Mouse (Mus musculus): ENCODE measurements around the gene Gm10447. TPM values are rescaled to one million over a fixed set of nuclear protein-coding genes. Genes with fewer than 3 reads are reported as not detected.

Gene Gm10447
- polyA plus RNA-seq, 1 experiment from 2014 or later = 0.17 TPM

DNA sequence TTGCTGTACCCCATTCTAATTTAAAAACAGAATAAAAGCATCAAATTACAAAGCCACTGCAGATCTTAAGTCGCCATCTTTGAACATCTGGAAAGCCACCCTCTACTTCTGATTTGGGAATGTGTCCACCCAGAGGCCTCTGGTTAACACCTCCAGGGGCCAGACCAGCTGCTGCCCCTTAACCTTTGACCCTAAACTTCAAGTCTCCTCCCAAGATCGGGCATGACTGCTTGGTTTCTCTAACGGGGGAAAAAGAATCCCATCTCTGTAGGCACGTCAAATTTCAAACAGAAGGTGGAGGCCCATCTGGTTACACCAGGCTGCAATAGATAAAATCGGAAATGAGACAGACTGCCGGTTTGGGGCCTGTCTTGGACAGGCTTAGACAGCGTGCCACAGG, 20.9 kb upstream of the Gm10447 start:
- Histone ChIP-seq H3K4me1 (peaks cover 26% of the 10 kb centered on the region), H3K9ac (no peak overlapping the region), H3K36me3 (no peaks in the 10 kb centered on the region), H3K27ac (replicated peaks) (no peak overlapping the region), H3K9me3 (replicated peaks) (no peaks in the 10 kb centered on the region), H3K4me3 (replicated peaks) (0 out of 2 replicates have a peak overlapping the region, but pooled peaks have one; percentile 45), H3K4me2 (replicated peaks) (no peak overlapping the region), H3K27me3 (peaks cover 71% of the 10 kb centered on the region)
- no peak for ATAC-seq (ENCODE audit: insufficient number of reproducible peaks, low FRiP score, low TSS enrichment, low read depth)
- WGBS = 27% methylated on average over 7 of the region's 7 CpGs

- Histone ChIP-seq H3K4me2 (replicated peaks) (no peak overlapping the region), H3K9me3 (replicated peaks) (no peaks in the 10 kb centered on the region), H3K27me3 (peaks cover 65% of the 10 kb centered on the region), H3K36me3 (no peaks in the 10 kb centered on the region), H3K9ac (no peak overlapping the region), H3K4me3 (replicated peaks) (no peak overlapping the region), H3K27ac (replicated peaks) (no peak overlapping the region), H3K4me1 (peaks cover 27% of the 10 kb centered on the region)
- 18% methylated on average over 8 of the region's 8 CpGs for WGBS
- ATAC-seq (ENCODE audit: insufficient number of reproducible peaks, low FRiP score, low TSS enrichment, low read depth) = no peak
Measured at GRCm38 (mm10) chr11:53475620-53476019, 18.7 kb upstream of the Gm10447 start.

- H3K4me1 ChIP-seq = peaks cover 16% of the 10 kb centered on the region
- H3K9me3 ChIP-seq (replicated peaks) = no peaks in the 10 kb centered on the region
- H3K27me3 ChIP-seq = peaks cover 37% of the 10 kb centered on the region
- 75% methylated on average over 3 of the region's 3 CpGs for WGBS
- no peak overlapping the region for H3K27ac ChIP-seq (replicated peaks)
- H3K9ac ChIP-seq = no peak overlapping the region
- H3K36me3 ChIP-seq = no peaks in the 10 kb centered on the region
- ATAC-seq (ENCODE audit: insufficient number of reproducible peaks, low FRiP score, low TSS enrichment, low read depth) = no peak
- no peak overlapping the region for H3K4me3 ChIP-seq (replicated peaks)
- no peak overlapping the region for H3K4me2 ChIP-seq (replicated peaks)
Measured at GRCm38 (mm10) chr11:53472709-53473108, 15.8 kb upstream of the Gm10447 start.

- Histone ChIP-seq H3K4me2 (replicated peaks) (peak within 1 kb of the TSS; percentile 52), H3K27ac (replicated peaks) (no peak within 1 kb of the TSS), H3K36me3 (no peaks in the 10 kb centered on the region), H3K27me3 (peaks cover 36% of the 10 kb centered on the region), H3K4me1 (peaks cover 20% of the 10 kb centered on the region), H3K4me3 (replicated peaks) (peak within 1 kb of the TSS; percentile 26), H3K9ac (no peak within 1 kb of the TSS), H3K9me3 (replicated peaks) (no peaks in the 10 kb centered on the region)
- 4% methylated on average over 29 of the region's 29 CpGs for WGBS
- ATAC-seq (ENCODE audit: insufficient number of reproducible peaks, low FRiP score, low TSS enrichment, low read depth) = peak; percentile 78
Measured at GRCm38 (mm10) chr11:53469968-53470695, 13.2 kb upstream of the Gm10447 start, which contains the start of gene Gm9837. TSS of gene Gm9837 (minus strand) at chr11:53470479.

DNA sequence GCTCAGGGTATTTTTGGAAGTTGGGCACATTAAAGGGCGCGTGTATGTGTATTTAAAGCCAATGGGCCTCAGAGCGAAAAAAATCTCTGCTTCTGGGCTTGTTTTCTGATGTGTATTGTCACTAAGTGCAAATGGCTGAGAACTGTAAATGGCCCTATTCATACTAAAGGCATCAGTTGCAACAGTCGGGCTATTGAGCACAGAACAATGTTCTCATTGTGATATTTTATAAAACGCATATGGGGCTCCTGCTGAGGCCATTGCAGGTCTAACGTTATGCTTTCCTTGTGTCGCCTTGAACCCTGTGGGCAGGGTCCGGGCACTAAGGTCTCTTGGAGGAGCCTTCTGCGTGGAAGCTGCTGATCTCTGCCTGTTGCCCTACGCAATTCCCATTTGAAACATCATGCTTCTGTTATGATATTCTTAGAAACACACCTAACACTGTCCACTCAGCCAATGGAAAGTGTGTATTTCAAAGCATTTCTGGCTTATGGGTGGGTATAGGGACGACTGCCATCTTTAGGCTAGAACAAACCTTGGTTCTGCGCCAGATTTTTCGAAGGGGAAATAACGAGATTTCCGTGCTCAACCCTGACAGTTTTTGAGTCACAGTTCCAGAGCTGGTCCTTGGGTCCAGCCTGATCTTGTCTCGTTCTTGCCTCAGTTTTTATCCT, 12.5 kb upstream of the Gm10447 start:
- Histone ChIP-seq H3K9ac (no peak overlapping the region), H3K27me3 (peaks cover 37% of the 10 kb centered on the region), H3K4me1 (peaks cover 20% of the 10 kb centered on the region), H3K27ac (replicated peaks) (no peak overlapping the region), H3K4me3 (replicated peaks) (peak overlapping the region; percentile 26), H3K36me3 (no peaks in the 10 kb centered on the region), H3K4me2 (replicated peaks) (peak overlapping the region; percentile 52), H3K9me3 (replicated peaks) (no peaks in the 10 kb centered on the region)
- no peak for ATAC-seq (ENCODE audit: insufficient number of reproducible peaks, low FRiP score, low TSS enrichment, low read depth)
- 21% methylated on average over 16 of the region's 16 CpGs for WGBS

GRCm38 (mm10) chr11:53466231-53466971, 9.5 kb upstream of the Gm10447 start:
- H3K4me1 ChIP-seq = peaks cover 31% of the 10 kb centered on the region
- 7% methylated on average over 40 of the region's 40 CpGs for WGBS
- no peak for ATAC-seq (ENCODE audit: insufficient number of reproducible peaks, low FRiP score, low TSS enrichment, low read depth)
- H3K27ac ChIP-seq (replicated peaks) = no peak overlapping the region
- peak overlapping the region; percentile 59 for H3K4me2 ChIP-seq (replicated peaks)
- no peaks in the 10 kb centered on the region for H3K9me3 ChIP-seq (replicated peaks)
- H3K36me3 ChIP-seq = no peaks in the 10 kb centered on the region
- H3K27me3 ChIP-seq = peaks cover 59% of the 10 kb centered on the region
- no peak overlapping the region for H3K9ac ChIP-seq
- H3K4me3 ChIP-seq (replicated peaks) = peak overlapping the region; percentile 41

GRCm38 (mm10) chr11:53463551-53464424, 6.9 kb upstream of the Gm10447 start:
- no peak overlapping the region; the same call in 1 of the 2 replicates for H3K9ac ChIP-seq
- peak overlapping the region; percentile 44 for H3K4me3 ChIP-seq (replicated peaks)
- H3K27ac ChIP-seq (replicated peaks) = no peak overlapping the region
- H3K4me2 ChIP-seq (replicated peaks) = peak overlapping the region; percentile 81
- ATAC-seq (ENCODE audit: insufficient number of reproducible peaks, low FRiP score, low TSS enrichment, low read depth) = no peak
- peaks cover 22% of the 10 kb centered on the region for H3K4me1 ChIP-seq
- 7% methylated on average over 55 of the region's 55 CpGs for WGBS
- no peaks in the 10 kb centered on the region for H3K9me3 ChIP-seq (replicated peaks)
- no peaks in the 10 kb centered on the region for H3K36me3 ChIP-seq
- H3K27me3 ChIP-seq = peaks cover 55% of the 10 kb centered on the region

DNA sequence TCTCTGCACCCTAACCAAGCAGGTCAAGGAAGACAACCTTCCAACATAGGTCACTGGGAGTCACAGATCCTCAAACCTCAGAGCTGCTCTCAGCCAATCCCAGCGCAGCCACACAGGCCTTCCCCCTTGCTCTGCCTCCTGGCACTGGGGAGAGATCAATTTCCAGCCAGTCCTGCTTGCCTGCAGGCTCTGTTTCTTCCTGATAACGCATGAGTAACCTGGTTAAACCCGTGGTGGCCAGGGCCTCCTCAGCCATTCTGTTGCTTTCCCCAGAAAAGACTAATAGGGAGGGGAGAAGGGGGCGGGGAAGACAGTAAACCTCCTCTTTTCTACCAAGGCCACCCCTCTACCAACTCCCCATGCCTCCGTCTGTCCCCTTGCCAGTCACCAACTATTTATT, 4.8 kb upstream of the Gm10447 start:
- no peak overlapping the region for H3K27ac ChIP-seq (replicated peaks)
- no peaks in the 10 kb centered on the region for H3K9me3 ChIP-seq (replicated peaks)
- no peak overlapping the region for H3K4me2 ChIP-seq (replicated peaks)
- no peak overlapping the region for H3K4me3 ChIP-seq (replicated peaks)
- WGBS = 28% methylated on average over 5 of the region's 5 CpGs
- H3K4me1 ChIP-seq = peaks cover 28% of the 10 kb centered on the region
- no peaks in the 10 kb centered on the region for H3K36me3 ChIP-seq
- no peak overlapping the region for H3K9ac ChIP-seq
- peaks cover 61% of the 10 kb centered on the region for H3K27me3 ChIP-seq
- ATAC-seq (ENCODE audit: insufficient number of reproducible peaks, low FRiP score, low TSS enrichment, low read depth) = peak; percentile 20; the same call in 1 of the 2 replicates

- no peak overlapping the region for H3K4me2 ChIP-seq (replicated peaks)
- WGBS = 79% methylated on average over 3 of the region's 3 CpGs
- no peak overlapping the region for H3K27ac ChIP-seq (replicated peaks)
- peaks cover 57% of the 10 kb centered on the region for H3K27me3 ChIP-seq
- H3K9me3 ChIP-seq (replicated peaks) = no peaks in the 10 kb centered on the region
- no peak overlapping the region for H3K4me3 ChIP-seq (replicated peaks)
- ATAC-seq (ENCODE audit: insufficient number of reproducible peaks, low FRiP score, low TSS enrichment, low read depth) = no peak
- no peaks in the 10 kb centered on the region for H3K36me3 ChIP-seq
- peaks cover 18% of the 10 kb centered on the region for H3K4me1 ChIP-seq
- no peak overlapping the region for H3K9ac ChIP-seq
Measured at GRCm38 (mm10) chr11:53460192-53460591, 3.3 kb upstream of the Gm10447 start.

DNA sequence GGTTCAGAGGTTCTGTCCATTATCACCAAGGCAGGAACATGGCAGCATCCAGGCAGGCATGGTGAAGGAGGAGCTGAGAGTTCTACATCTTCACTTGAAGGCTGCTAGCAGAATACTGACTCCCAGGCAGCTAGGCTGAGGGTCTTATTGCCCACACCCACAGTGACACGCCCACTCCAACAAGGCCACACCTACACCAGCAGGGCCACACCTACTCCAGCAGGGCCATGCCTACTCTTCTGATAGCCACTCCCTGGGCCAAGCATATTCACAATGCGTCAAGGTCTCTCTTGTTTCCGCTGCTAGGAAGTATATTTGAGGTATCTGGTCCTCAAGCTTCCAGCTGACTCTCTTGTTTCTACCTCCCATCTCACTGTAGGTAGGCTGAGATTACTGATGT, 2.1 kb upstream of the Gm10447 start:
- H3K9ac ChIP-seq = no peak overlapping the region
- no peaks in the 10 kb centered on the region for H3K36me3 ChIP-seq
- no peak for ATAC-seq (ENCODE audit: insufficient number of reproducible peaks, low FRiP score, low TSS enrichment, low read depth)
- 61% methylated on average over 3 of the region's 3 CpGs for WGBS
- H3K27ac ChIP-seq (replicated peaks) = no peak overlapping the region
- H3K9me3 ChIP-seq (replicated peaks) = no peaks in the 10 kb centered on the region
- H3K4me3 ChIP-seq (replicated peaks) = no peak overlapping the region
- no peak overlapping the region for H3K4me2 ChIP-seq (replicated peaks)
- H3K4me1 ChIP-seq = peaks cover 17% of the 10 kb centered on the region
- H3K27me3 ChIP-seq = peaks cover 45% of the 10 kb centered on the region
